Mouse (Mus musculus) midbrain, postnatal 0 days (tissue): Measurements from ENCODE around the gene Mcu. TPM values are rescaled to one million over a fixed set of nuclear protein-coding genes. Genes with fewer than 3 reads are reported as not detected.
A peak's percentile ranks its signal among the peaks of the same experiment; 100 is the strongest.

Experiments used
- ATAC-seq: fragments of 200-750 bp; cut with Nextera tagmentation; 2 replicates; pipeline ENCODE4 v1.8.0; 2017; ENCODE audit warnings: moderate number of reproducible peaks, mild to moderate bottlenecking, moderate TSS enrichment, moderate library complexity; ENCODE audit not compliant: low FRiP score
- DNase-seq: peaks from one replicate; pipeline ENCODE4 v3.0.0-alpha.2; 2015; ENCODE audit warnings: low spot score
- H3K27ac ChIP-seq: fragments of 300-500 bp; sonication (generic); 2 replicates; pipeline ENCODE4 v1.5.1; 2014; ENCODE audit warnings: low read depth, mild to moderate bottlenecking, low read length, mixed read lengths
- H3K27me3 ChIP-seq: fragments of 300-500 bp; sonication (generic); 2 replicates; pipeline ENCODE4 v1.6.1; 2014; ENCODE audit warnings: low read length, control low read depth, mixed read lengths; ENCODE audit not compliant: insufficient read depth
- H3K36me3 ChIP-seq: fragments of 300-500 bp; sonication (generic); 2 replicates; pipeline ENCODE4 v1.6.1; 2014; ENCODE audit warnings: low read length, control low read depth, mixed read lengths; ENCODE audit not compliant: insufficient read depth
- H3K4me1 ChIP-seq: fragments of 300-500 bp; sonication (generic); 2 replicates; pipeline ENCODE4 v1.6.1; 2014; ENCODE audit warnings: mild to moderate bottlenecking, control low read depth, antibody characterized with exemption, low read length, mixed read lengths; ENCODE audit not compliant: insufficient read depth
- H3K4me2 ChIP-seq: fragments of 300-500 bp; sonication (generic); 2 replicates; pipeline ENCODE4 v1.6.1; 2014; ENCODE audit warnings: low read depth, mild to moderate bottlenecking, low read length, mixed read lengths; ENCODE audit not compliant: poor library complexity, severe bottlenecking
- H3K4me3 ChIP-seq: fragments of 300-500 bp; sonication (generic); 2 replicates; pipeline ENCODE4 v1.5.1; 2014; ENCODE audit warnings: low read depth, mild to moderate bottlenecking, low read length, moderate library complexity
- H3K9ac ChIP-seq: fragments of 300-500 bp; sonication (generic); replicated peaks from 2 replicates; pipeline ENCODE4 v1.6.1; 2014; ENCODE audit warnings: mild to moderate bottlenecking, low read length, moderate library complexity, mixed read lengths; ENCODE audit not compliant: poor library complexity, severe bottlenecking
- H3K9me3 ChIP-seq: fragments of 300-500 bp; sonication (generic); 2 replicates; pipeline ENCODE4 v1.6.1; 2016; ENCODE audit warnings: low read length, control low read depth
- CTCF ChIP-seq: IDR thresholded peaks from 2 replicates; pipeline ENCODE4 v1.5.1; 2016; ENCODE audit warnings: antibody characterized with exemption, mild to moderate bottlenecking
- WGBS: fragments of 180-500 bp; shearing (Covaris S2); extraction: QIAGEN DNeasy Blood & Tissue Kit; methylation state at CpG from one replicate; pipeline ENCODE4 v1.1.7; 2014; 5-methylcytosine and 5-hydroxymethylcytosine counted together
- polyA plus RNA-seq: library from polyadenylated mRNA; unstranded; fragments of >200 nt; fragmentation: Nextera tagmentation; extraction: Ambion mirVana; gene quantifications from 2 replicates; pipeline ENCODE4 v1.2.1, GENCODE M21; 2015
- total RNA-seq: library from RNA; depleted of rRNA; stranded (reverse); fragments of >200 nt; gene quantifications from 2 replicates; pipeline ENCODE4 v1.2.3, GENCODE M21; 2014; rRNA removed

Mcu gene
- total RNA-seq = 39.4 and 39.7 TPM in 2 replicates
- polyA plus RNA-seq = 45.8 and 46.1 TPM in 2 replicates

DNA sequence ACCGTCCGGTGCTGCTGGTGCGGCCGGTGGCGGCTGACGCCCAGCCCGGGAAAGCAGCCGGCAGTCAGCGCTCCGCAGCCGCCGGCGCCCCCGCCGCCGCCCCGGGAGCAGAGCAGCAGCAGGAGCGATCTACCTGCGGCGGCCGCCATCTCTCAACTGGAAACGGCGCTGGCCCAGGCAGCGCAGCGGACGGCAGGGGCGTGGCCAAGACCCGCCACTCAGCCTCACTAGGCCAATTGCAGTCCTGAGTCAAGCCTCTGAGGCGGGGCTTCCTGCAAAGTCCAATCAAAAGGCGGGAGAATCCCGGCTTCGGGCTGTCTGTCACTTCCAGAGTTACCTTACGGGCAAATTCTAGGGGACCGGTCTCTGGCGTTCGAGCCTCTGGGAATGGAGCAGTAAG, at the start of gene Mcu:
Gene Mcu, minus strand, starts transcription at position 171 of the 400 bp plus-strand sequence.
- peak within 1 kb of the TSS; percentile 96 for H3K9ac ChIP-seq
- under 1% methylated on average over 33 of the region's 36 CpGs for WGBS
- DNase-seq (peak; percentile 97), ATAC-seq (peak; percentile 100)
- no peaks in the 10 kb centered on the region for H3K36me3 ChIP-seq
- no peak for TF ChIP-seq CTCF
- peak within 1 kb of the TSS; percentile 88 for H3K4me2 ChIP-seq
- peak within 1 kb of the TSS; percentile 87 for H3K27ac ChIP-seq
- peaks cover 15% of the 10 kb centered on the region; the same call in 1 of the 2 replicates for H3K4me1 ChIP-seq
- H3K4me3 ChIP-seq = peak within 1 kb of the TSS; percentile 92
- no peaks in the 10 kb centered on the region for H3K27me3 ChIP-seq
- no peaks in the 10 kb centered on the region for H3K9me3 ChIP-seq

DNA sequence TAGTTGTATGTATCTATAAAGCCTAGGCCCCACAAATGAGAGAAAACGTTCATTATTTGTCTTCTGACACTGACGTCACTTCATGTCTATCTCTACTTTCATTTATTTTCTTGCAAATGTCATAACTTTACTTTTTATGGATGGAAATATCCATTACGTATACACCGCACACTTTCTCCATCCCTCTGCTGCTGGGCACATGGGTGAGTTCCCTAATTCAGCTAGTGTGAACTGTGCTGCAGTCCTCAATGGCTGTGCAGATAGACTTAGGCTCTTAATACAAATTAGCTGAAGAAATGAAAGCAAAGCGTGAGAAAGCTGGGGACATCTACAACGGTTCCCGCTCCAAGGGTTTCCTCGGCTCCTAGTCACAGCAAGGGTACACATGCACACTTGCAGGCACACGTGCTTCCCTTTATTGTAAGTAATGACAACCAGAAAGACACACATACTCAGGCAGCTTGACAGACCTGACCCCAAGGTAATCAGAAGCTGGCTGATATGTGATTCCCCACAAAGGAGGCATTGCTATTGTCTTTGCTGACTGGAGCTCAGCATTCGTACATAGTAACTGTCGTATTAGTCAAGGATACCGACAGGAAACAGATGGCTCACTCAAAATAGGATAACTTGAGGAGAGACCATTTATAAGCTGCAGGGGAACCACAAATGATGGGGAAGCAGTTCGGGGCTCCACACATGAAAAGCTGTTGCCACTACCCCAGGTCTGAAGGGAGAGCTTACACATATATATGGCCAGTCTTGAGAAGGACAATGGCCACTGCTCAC, 49.2 kb upstream of the Mcu start:
- Histone ChIP-seq H3K4me3 (no peak overlapping the region), H3K9me3 (no peaks in the 10 kb centered on the region), H3K27ac (no peak overlapping the region), H3K4me2 (no peak overlapping the region), H3K4me1 (no peaks in the 10 kb centered on the region), H3K27me3 (no peaks in the 10 kb centered on the region), H3K9ac (no peak overlapping the region), H3K36me3 (no peaks in the 10 kb centered on the region)
- TF ChIP-seq CTCF = no peak
- WGBS = 77% methylated on average over 13 of the region's 13 CpGs
- no peak for DNase-seq
- no peak for ATAC-seq

DNA sequence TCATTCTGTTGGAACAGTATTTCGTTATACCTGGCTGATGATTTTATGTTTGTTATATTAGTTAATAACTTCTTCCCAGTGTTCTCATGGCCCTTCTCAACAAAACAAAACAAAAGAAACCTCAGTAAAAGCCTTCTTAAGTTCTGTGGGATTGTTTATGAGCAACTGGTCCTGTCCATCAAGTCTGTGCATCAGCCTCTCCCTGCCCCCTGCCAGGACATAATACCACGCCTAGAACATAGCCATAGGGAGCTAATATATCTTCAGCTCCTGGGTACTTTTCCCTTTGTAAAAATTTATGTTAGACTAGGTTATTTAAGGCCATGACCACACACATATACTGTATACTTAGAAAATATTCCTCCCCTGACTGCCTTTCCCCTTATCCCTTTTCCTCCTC, 48.3 kb upstream of the Mcu start:
- Histone ChIP-seq H3K36me3 (no peaks in the 10 kb centered on the region), H3K9ac (no peak overlapping the region), H3K4me1 (no peaks in the 10 kb centered on the region), H3K27ac (no peak overlapping the region), H3K4me3 (no peak overlapping the region), H3K9me3 (no peaks in the 10 kb centered on the region), H3K4me2 (no peak overlapping the region), H3K27me3 (no peaks in the 10 kb centered on the region)
- whole genome bisulfite sequencing = 75% methylated on average over 2 of the region's 2 CpGs
- ATAC-seq = no peak
- DNase-seq = no peak
- TF ChIP-seq CTCF = no peak

DNA sequence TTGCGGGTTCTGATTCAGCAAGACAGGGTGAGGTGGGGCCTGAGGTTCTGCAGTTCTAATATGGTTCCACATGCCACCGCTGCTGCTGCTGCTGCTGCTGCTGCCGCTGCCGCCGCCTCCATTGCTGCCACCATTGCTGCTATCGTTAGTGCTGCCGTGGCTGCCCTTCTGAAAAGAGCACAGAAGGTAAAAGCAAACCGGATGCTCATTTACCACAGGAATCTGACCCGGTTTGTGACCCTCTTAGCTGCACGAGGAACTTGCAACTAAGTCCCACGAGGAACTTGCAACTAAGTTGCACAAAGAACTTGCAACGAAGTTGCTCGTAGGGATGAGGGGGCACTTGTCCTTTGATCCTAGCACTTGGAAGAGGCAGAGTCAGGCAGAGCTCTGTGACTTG, 40.3 kb upstream of the Mcu start:
- Histone ChIP-seq H3K27ac (no peak overlapping the region), H3K9me3 (no peaks in the 10 kb centered on the region), H3K36me3 (no peaks in the 10 kb centered on the region), H3K9ac (no peak overlapping the region), H3K27me3 (no peaks in the 10 kb centered on the region), H3K4me2 (no peak overlapping the region), H3K4me1 (no peaks in the 10 kb centered on the region), H3K4me3 (no peak overlapping the region)
- WGBS = 84% methylated on average over 13 of the region's 13 CpGs
- no peak for TF ChIP-seq CTCF
- ATAC-seq (no peak), DNase-seq (no peak)

DNA sequence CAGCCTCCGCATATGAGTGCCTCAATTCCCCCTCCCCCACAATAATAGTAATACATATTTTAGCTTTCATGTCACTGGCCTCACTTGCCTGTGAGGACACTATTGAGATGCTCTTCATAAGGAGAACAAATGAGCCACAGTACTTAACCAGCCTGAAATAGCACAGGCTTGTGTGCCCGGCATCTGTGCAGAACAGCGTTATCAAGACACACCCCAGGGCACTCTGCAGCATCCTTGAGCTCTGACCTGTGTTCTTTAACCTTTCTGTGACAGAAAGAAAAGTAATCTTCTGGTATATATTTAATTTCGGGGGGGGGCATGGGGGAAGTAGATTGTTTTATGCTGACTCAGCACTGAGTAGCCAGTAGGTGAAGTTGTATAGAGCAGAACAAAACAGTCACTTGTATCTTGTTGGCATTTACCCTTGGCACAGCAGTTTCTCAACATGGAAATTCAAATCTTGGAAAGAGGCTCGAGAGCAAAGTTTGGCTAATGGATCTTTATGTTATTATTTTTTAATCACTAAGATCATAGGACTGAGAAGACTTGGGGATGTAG, 30.4 kb upstream of the Mcu start:
- Histone ChIP-seq H3K36me3 (no peaks in the 10 kb centered on the region), H3K4me3 (no peak overlapping the region), H3K9ac (no peak overlapping the region), H3K4me2 (no peak overlapping the region), H3K9me3 (no peaks in the 10 kb centered on the region), H3K27ac (no peak overlapping the region), H3K4me1 (no peaks in the 10 kb centered on the region), H3K27me3 (no peaks in the 10 kb centered on the region)
- DNase-seq = no peak
- 84% methylated on average over 5 of the region's 5 CpGs for WGBS
- ATAC-seq = no peak
- TF ChIP-seq CTCF = no peak

DNA sequence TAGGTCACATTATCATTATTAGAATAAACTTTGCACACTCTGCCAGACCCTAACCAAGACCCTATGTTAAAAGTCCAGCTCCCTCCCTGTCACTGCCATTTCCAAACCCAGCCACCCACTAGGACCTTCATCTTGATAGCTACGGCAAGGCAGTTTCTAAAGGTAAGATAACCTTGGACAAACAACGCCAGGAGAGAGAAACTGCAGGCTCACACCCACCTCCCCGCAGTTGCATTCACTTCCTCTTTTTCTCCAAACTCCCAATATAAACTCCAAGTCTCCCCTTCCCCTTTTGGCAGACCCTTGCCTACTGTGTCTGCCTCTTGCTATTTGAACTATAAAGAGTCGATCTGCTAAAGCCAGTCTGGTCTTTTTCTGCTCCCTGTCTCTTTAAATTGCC, 28.7 kb upstream of the Mcu start:
- 81% methylated on average over 4 of the region's 4 CpGs for WGBS
- no peak for TF ChIP-seq CTCF

More for the DNA sequence above, 28.7 kb upstream of the Mcu start:
- Histone ChIP-seq H3K27ac (no peak overlapping the region), H3K4me1 (no peaks in the 10 kb centered on the region), H3K36me3 (no peaks in the 10 kb centered on the region), H3K9me3 (no peaks in the 10 kb centered on the region), H3K27me3 (no peaks in the 10 kb centered on the region), H3K4me3 (no peak overlapping the region), H3K9ac (no peak overlapping the region), H3K4me2 (no peak overlapping the region)
- ATAC-seq (no peak), DNase-seq (no peak)
